Mouse (Mus musculus) hindbrain, embryonic 12.5 days (tissue): ENCODE data around the gene Wdr63. TPM values are rescaled to one million over a fixed set of nuclear protein-coding genes. Genes with fewer than 3 reads are reported as not detected.
A peak's percentile ranks its signal among the peaks of the same experiment; 100 is the strongest.

Experiments
- ATAC-seq: fragments of 200-750 bp; cut with Nextera tagmentation; 2 replicates; pipeline ENCODE4 v1.8.0; 2017; ENCODE audit warnings: moderate TSS enrichment; ENCODE audit not compliant: low FRiP score
- H3K27ac ChIP-seq: fragments of 300-500 bp; sonication (generic); 2 replicates; pipeline ENCODE4 v1.5.1; 2016; ENCODE audit warnings: mild to moderate bottlenecking
- H3K27me3 ChIP-seq: fragments of 300-500 bp; sonication (generic); 2 replicates; pipeline ENCODE4 v1.6.1; 2016; ENCODE audit warnings: mild to moderate bottlenecking
- H3K36me3 ChIP-seq: fragments of 300-500 bp; sonication (generic); 2 replicates; pipeline ENCODE4 v1.6.1; 2016; ENCODE audit warnings: mild to moderate bottlenecking
- H3K4me1 ChIP-seq: fragments of 300-500 bp; sonication (generic); 2 replicates; pipeline ENCODE4 v1.6.1; 2016
- H3K4me2 ChIP-seq: fragments of 300-500 bp; sonication (generic); replicated peaks from 2 replicates; pipeline ENCODE4 v1.6.1; 2016; ENCODE audit warnings: mild to moderate bottlenecking
- H3K4me3 ChIP-seq: fragments of 300-500 bp; sonication (generic); 2 replicates; pipeline ENCODE4 v1.5.1; 2016; ENCODE audit warnings: mild to moderate bottlenecking
- H3K9ac ChIP-seq: fragments of 300-500 bp; sonication (generic); 2 replicates; pipeline ENCODE4 v1.6.1; 2016; ENCODE audit warnings: mild to moderate bottlenecking, moderate library complexity
- H3K9me3 ChIP-seq: fragments of 300-500 bp; sonication (generic); replicated peaks from 2 replicates; pipeline ENCODE4 v1.6.1; 2016; ENCODE audit warnings: mild to moderate bottlenecking
- WGBS: fragments of 180-500 bp; shearing (Covaris S2); methylation state at CpG from one replicate; pipeline ENCODE4 v1.1.7; 2016; 5-methylcytosine and 5-hydroxymethylcytosine counted together
- polyA plus RNA-seq: library from polyadenylated mRNA; unstranded; fragments of >200 nt; fragmentation: Nextera tagmentation; extraction: Ambion mirVana; gene quantifications from 2 replicates; pipeline ENCODE4 v1.2.1, GENCODE M21; 2016

The Wdr63 gene
- polyA plus RNA-seq, 1 experiment from 2014 or later: 1.8 TPM

GRCm38 (mm10) chr3:146046076-146046475, 61.9 kb downstream of the Wdr63 start:
- H3K4me1 ChIP-seq: peaks cover 3% of the 10 kb centered on the region; the same call in 1 of the 2 replicates
- 81% methylated on average over 11 of the region's 11 CpGs for WGBS
- no peak overlapping the region for H3K9ac ChIP-seq
- H3K27me3 ChIP-seq: 0 out of 2 replicates have a peak, but pooled peaks cover 8% of the 10 kb centered on the region
- H3K4me2 ChIP-seq: no peak overlapping the region
- no peaks in the 10 kb centered on the region for H3K9me3 ChIP-seq
- no peak overlapping the region for H3K27ac ChIP-seq
- no peak overlapping the region for H3K4me3 ChIP-seq
- no peaks in the 10 kb centered on the region for H3K36me3 ChIP-seq
- no peak for ATAC-seq

GRCm38 (mm10) chr3:146044977-146045376, 63.0 kb downstream of the Wdr63 start:
- 45% methylated on average over 11 of the region's 11 CpGs for WGBS
- Histone ChIP-seq H3K9me3 (no peaks in the 10 kb centered on the region), H3K4me3 (no peak overlapping the region), H3K9ac (no peak overlapping the region; the same call in 1 of the 2 replicates), H3K27ac (no peak overlapping the region), H3K4me2 (no peak overlapping the region), H3K27me3 (0 out of 2 replicates have a peak, but pooled peaks cover 8% of the 10 kb centered on the region), H3K4me1 (no peaks in the 10 kb centered on the region), H3K36me3 (no peaks in the 10 kb centered on the region)
- no peak for ATAC-seq

GRCm38 (mm10) chr3:146041382-146041781, 66.5 kb downstream of the Wdr63 start:
- no peak overlapping the region for H3K4me2 ChIP-seq
- no peaks in the 10 kb centered on the region for H3K36me3 ChIP-seq
- WGBS: 92% methylated on average over 11 of the region's 11 CpGs
- no peak overlapping the region for H3K9ac ChIP-seq
- no peak overlapping the region for H3K27ac ChIP-seq
- no peaks in the 10 kb centered on the region for H3K9me3 ChIP-seq
- no peak overlapping the region for H3K4me3 ChIP-seq
- no peak for ATAC-seq
- no peaks in the 10 kb centered on the region for H3K27me3 ChIP-seq
- peaks cover 6% of the 10 kb centered on the region; the same call in 1 of the 2 replicates for H3K4me1 ChIP-seq

- Histone ChIP-seq H3K9ac (no peak overlapping the region), H3K27me3 (0 out of 2 replicates have a peak, but pooled peaks cover 3% of the 10 kb centered on the region), H3K4me2 (no peak overlapping the region), H3K27ac (no peak overlapping the region), H3K4me3 (no peak overlapping the region), H3K36me3 (no peaks in the 10 kb centered on the region), H3K4me1 (peaks cover 6% of the 10 kb centered on the region; the same call in 1 of the 2 replicates), H3K9me3 (no peaks in the 10 kb centered on the region)
- ATAC-seq: no peak
- WGBS: 67% methylated on average over 12 of the region's 12 CpGs
These were observed 68.6 kb downstream of the Wdr63 start for GRCm38 (mm10) chr3:146039132-146039903.

GRCm38 (mm10) chr3:146037906-146038305, 70.0 kb downstream of the Wdr63 start:
- peaks cover 6% of the 10 kb centered on the region; the same call in 1 of the 2 replicates for H3K4me1 ChIP-seq
- H3K27me3 ChIP-seq: 0 out of 2 replicates have a peak, but pooled peaks cover 3% of the 10 kb centered on the region
- H3K4me2 ChIP-seq: 0 out of 2 replicates have a peak overlapping the region, but pooled peaks have one; percentile 11
- no peaks in the 10 kb centered on the region for H3K36me3 ChIP-seq
- 50% methylated on average over 15 of the region's 15 CpGs for WGBS
- no peak overlapping the region for H3K4me3 ChIP-seq
- peak; percentile 48; the same call in 1 of the 2 replicates for ATAC-seq
- 0 out of 2 replicates have a peak overlapping the region, but pooled peaks have one; percentile 12 for H3K27ac ChIP-seq
- no peak overlapping the region for H3K9ac ChIP-seq
- no peaks in the 10 kb centered on the region for H3K9me3 ChIP-seq

- H3K4me1 ChIP-seq: peaks cover 9% of the 10 kb centered on the region; the same call in 1 of the 2 replicates
- no peaks in the 10 kb centered on the region for H3K9me3 ChIP-seq
- no peak overlapping the region for H3K27ac ChIP-seq
- H3K4me3 ChIP-seq: no peak overlapping the region
- 86% methylated on average over 5 of the region's 5 CpGs for WGBS
- no peak overlapping the region for H3K4me2 ChIP-seq
- H3K36me3 ChIP-seq: no peaks in the 10 kb centered on the region
- no peak overlapping the region for H3K9ac ChIP-seq
- 0 out of 2 replicates have a peak, but pooled peaks cover 3% of the 10 kb centered on the region for H3K27me3 ChIP-seq
- ATAC-seq: no peak
These were observed 75.0 kb downstream of the Wdr63 start for GRCm38 (mm10) chr3:146032976-146033375.

GRCm38 (mm10) chr3:146030255-146030836, 77.6 kb downstream of the Wdr63 start:
- Histone ChIP-seq H3K9ac (no peak overlapping the region), H3K27ac (no peak overlapping the region), H3K4me3 (no peak overlapping the region), H3K27me3 (0 out of 2 replicates have a peak, but pooled peaks cover 3% of the 10 kb centered on the region), H3K4me2 (no peak overlapping the region), H3K4me1 (peaks cover 8% of the 10 kb centered on the region; the same call in 1 of the 2 replicates), H3K9me3 (no peaks in the 10 kb centered on the region), H3K36me3 (no peaks in the 10 kb centered on the region)
- no peak for ATAC-seq
- WGBS: 23% methylated on average over 5 of the region's 5 CpGs

GRCm38 (mm10) chr3:146029234-146029633, 78.7 kb downstream of the Wdr63 start:
- no peaks in the 10 kb centered on the region for H3K9me3 ChIP-seq
- H3K4me2 ChIP-seq: no peak overlapping the region
- H3K4me3 ChIP-seq: no peak overlapping the region
- no peak for ATAC-seq
- H3K27me3 ChIP-seq: no peaks in the 10 kb centered on the region
- H3K4me1 ChIP-seq: peaks cover 8% of the 10 kb centered on the region; the same call in 1 of the 2 replicates
- H3K36me3 ChIP-seq: no peaks in the 10 kb centered on the region
- 76% methylated on average over 3 of the region's 3 CpGs for WGBS
- H3K27ac ChIP-seq: no peak overlapping the region
- no peak overlapping the region for H3K9ac ChIP-seq

- Histone ChIP-seq H3K4me1 (peaks cover 8% of the 10 kb centered on the region; the same call in 1 of the 2 replicates), H3K4me3 (no peak overlapping the region), H3K4me2 (no peak overlapping the region), H3K27me3 (no peaks in the 10 kb centered on the region), H3K27ac (no peak overlapping the region), H3K9me3 (no peaks in the 10 kb centered on the region), H3K36me3 (no peaks in the 10 kb centered on the region), H3K9ac (no peak overlapping the region)
- no peak for ATAC-seq
- WGBS: 92% methylated on average over 2 of the region's 2 CpGs
These were observed 79.5 kb downstream of the Wdr63 start for GRCm38 (mm10) chr3:146028406-146028805.

GRCm38 (mm10) chr3:146027116-146027515, 80.8 kb downstream of the Wdr63 start:
- ATAC-seq: no peak
- Histone ChIP-seq H3K4me1 (peaks cover 8% of the 10 kb centered on the region; the same call in 1 of the 2 replicates), H3K27me3 (no peaks in the 10 kb centered on the region), H3K4me3 (no peak overlapping the region), H3K36me3 (no peaks in the 10 kb centered on the region), H3K9ac (no peak overlapping the region), H3K4me2 (no peak overlapping the region), H3K27ac (no peak overlapping the region), H3K9me3 (no peaks in the 10 kb centered on the region)
- WGBS: 51% methylated on average over 6 of the region's 6 CpGs

GRCm38 (mm10) chr3:146025499-146025898, 82.4 kb downstream of the Wdr63 start:
- H3K36me3 ChIP-seq: no peaks in the 10 kb centered on the region
- H3K9ac ChIP-seq: no peak overlapping the region
- H3K9me3 ChIP-seq: no peaks in the 10 kb centered on the region
- WGBS: 95% methylated on average over 6 of the region's 6 CpGs
- no peaks in the 10 kb centered on the region for H3K27me3 ChIP-seq
- ATAC-seq: no peak
- H3K4me3 ChIP-seq: no peak overlapping the region
- no peak overlapping the region for H3K27ac ChIP-seq
- H3K4me1 ChIP-seq: peaks cover 7% of the 10 kb centered on the region; the same call in 1 of the 2 replicates
- H3K4me2 ChIP-seq: no peak overlapping the region

GRCm38 (mm10) chr3:146024746-146025145, 83.2 kb downstream of the Wdr63 start:
- Histone ChIP-seq H3K9ac (no peak overlapping the region), H3K4me1 (peaks cover 3% of the 10 kb centered on the region; the same call in 1 of the 2 replicates), H3K4me2 (no peak overlapping the region), H3K27me3 (no peaks in the 10 kb centered on the region), H3K4me3 (no peak overlapping the region), H3K9me3 (no peaks in the 10 kb centered on the region), H3K27ac (no peak overlapping the region), H3K36me3 (0 out of 2 replicates have a peak, but pooled peaks cover 2% of the 10 kb centered on the region)
- 85% methylated on average over 7 of the region's 7 CpGs for WGBS
- no peak for ATAC-seq
